Mouse (Mus musculus): ENCODE results near the gene A730009L09Rik. TPM values are rescaled to one million over a fixed set of nuclear protein-coding genes. Genes with fewer than 3 reads are reported as not detected.

A730009L09Rik gene
- polyA plus RNA-seq (2015; fragmentation: Nextera tagmentation; extraction: Ambion mirVana), result 0.17 TPM in 1 of 2 replicates, not detected in the other

DNA sequence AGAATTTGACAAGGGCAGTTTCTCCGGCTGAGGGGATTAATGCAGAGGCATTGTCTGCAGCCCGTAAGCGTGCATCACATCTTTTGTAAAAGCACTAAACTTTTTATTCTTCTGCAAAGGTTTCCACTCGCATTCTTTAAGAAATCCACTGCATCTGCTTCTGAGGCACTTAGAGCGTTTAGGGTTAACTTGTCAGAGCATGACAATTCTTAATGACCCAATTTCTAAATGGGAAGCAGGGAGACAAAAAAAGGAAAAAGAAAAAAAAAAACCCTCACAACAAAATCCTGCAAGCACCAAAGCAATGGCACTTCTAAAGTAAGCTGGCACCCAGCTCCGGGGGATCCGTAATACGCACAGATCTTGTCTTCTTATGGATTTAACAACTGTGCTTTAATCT, at the start of gene A730009L09Rik:
TSS of gene A730009L09Rik (plus strand) at position 301 of the 400 bp plus-strand sequence.
- H3K9me3 ChIP-seq, result no peaks in the 10 kb centered on the region
- no peaks in the 10 kb centered on the region for H3K27me3 ChIP-seq (replicated peaks)
- 0 out of 2 replicates have a peak within 1 kb of the TSS, but pooled peaks have one; percentile 3 for H3K4me3 ChIP-seq
- no peak within 1 kb of the TSS for H3K9ac ChIP-seq
- peaks cover 4% of the 10 kb centered on the region; the same call in 1 of the 2 replicates for H3K4me1 ChIP-seq
- H3K27ac ChIP-seq, result no peak within 1 kb of the TSS
- 15% methylated on average over 8 of the region's 8 CpGs for WGBS
- H3K4me2 ChIP-seq, result peak within 1 kb of the TSS; percentile 25
- ATAC-seq (replicated peaks), result no peak
- H3K36me3 ChIP-seq (replicated peaks), result no peaks in the 10 kb centered on the region

DNA sequence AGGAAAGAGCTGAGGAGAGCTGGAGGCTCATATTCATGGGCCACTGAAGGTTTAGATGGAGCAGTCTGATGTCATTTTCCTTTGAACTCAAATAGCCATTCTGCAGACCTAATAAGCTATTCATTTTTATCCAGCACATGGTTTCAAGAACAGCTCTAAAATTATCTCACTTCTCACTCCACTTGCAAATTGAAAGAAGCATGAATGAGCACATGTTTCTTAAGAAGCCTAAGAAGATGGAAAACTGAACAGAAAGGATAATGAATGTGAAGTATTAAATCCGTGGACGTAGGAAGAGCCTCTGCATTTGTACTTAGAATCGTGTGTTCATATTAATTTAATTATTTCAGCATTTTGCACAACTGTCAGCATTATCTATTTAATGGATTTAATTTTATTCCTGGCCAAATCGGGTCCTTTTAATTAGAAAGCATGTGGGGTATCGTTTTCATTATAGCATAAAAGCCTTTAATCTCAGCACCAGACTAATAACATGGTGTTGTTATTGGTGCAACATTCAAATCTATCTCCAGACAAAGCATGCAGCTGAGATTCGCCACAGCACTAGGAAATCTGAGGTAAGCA, 49.2 kb upstream of the A730009L09Rik start:
- no peaks in the 10 kb centered on the region for H3K36me3 ChIP-seq (replicated peaks)
- no peak overlapping the region for H3K4me2 ChIP-seq
- no peaks in the 10 kb centered on the region for H3K9me3 ChIP-seq
- no peak for ATAC-seq (replicated peaks)
- H3K4me3 ChIP-seq, result no peak overlapping the region
- no peak overlapping the region for H3K27ac ChIP-seq
- no peaks in the 10 kb centered on the region for H3K27me3 ChIP-seq (replicated peaks)
- H3K9ac ChIP-seq, result no peak overlapping the region
- no peaks in the 10 kb centered on the region for H3K4me1 ChIP-seq
- 61% methylated on average over 6 of the region's 6 CpGs for WGBS

DNA sequence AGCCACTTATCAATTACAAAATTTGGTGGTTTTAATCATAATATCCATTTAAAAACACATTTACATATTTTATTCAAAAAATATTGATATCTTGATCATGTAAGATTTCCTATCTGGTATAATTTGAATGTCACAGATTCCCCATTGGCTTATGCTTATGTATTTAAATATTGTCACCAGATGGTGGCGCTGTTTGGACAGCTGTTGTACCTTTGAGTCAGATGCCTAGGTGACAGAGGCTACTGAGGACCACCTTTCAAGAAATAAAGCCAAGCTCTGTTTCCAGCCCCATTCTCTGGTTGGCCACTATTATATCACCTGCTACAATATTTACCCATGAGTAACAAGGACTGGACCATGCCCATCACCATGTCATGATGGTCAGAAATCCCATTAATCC, 46.0 kb upstream of the A730009L09Rik start:
- H3K4me3 ChIP-seq, result no peak overlapping the region
- ATAC-seq (replicated peaks), result no peak
- H3K36me3 ChIP-seq (replicated peaks), result no peaks in the 10 kb centered on the region
- WGBS, result 13% methylated on average over 1 of the region's 1 CpGs
- no peak overlapping the region for H3K27ac ChIP-seq
- no peak overlapping the region for H3K9ac ChIP-seq
- H3K4me1 ChIP-seq, result no peaks in the 10 kb centered on the region
- no peaks in the 10 kb centered on the region for H3K9me3 ChIP-seq
- no peak overlapping the region for H3K4me2 ChIP-seq
- H3K27me3 ChIP-seq (replicated peaks), result no peaks in the 10 kb centered on the region

DNA sequence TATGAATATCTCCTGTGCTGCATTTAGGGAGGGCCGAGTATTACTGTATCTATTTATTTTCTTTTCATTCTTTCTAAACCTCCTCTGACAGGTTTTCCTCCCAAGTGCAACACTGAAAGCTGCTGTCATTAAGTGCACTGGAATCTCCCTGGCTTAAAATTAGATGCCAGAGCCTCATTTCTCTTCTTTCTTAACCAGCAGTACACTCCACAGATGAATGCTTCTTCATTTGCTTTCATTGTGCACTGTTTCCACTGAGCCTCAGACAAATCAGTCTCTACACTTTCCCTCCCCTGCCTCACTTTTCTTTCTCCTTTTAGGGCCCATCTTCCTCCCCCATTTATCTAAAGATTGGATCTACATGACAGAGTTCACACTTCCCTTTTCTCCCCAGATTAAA, 44.9 kb upstream of the A730009L09Rik start:
- 68% methylated on average over 1 of the region's 1 CpGs for WGBS
- Histone ChIP-seq H3K4me3 (no peak overlapping the region), H3K4me1 (no peaks in the 10 kb centered on the region), H3K4me2 (no peak overlapping the region), H3K9me3 (no peaks in the 10 kb centered on the region), H3K27me3 (replicated peaks) (no peaks in the 10 kb centered on the region), H3K9ac (no peak overlapping the region), H3K36me3 (replicated peaks) (no peaks in the 10 kb centered on the region), H3K27ac (no peak overlapping the region)
- ATAC-seq (replicated peaks), result no peak

DNA sequence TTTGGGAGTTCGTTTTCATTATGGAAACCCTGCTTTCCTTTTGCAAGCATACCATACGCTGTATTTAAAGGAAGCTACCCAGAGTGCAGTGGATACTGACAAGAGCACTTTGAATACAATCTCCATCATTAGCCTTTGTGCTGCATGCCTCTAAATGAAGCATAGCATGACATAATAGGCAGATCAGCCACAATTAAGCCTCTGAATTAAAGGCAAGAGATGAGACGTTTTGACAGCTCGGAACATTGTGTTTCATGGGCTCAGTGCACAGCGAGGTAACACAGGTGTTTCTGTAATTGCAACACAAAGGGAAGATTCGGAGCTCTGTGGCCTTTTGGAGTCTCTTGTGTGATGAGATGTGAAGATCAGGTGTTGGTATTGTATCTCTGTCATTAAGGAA, 41.5 kb upstream of the A730009L09Rik start:
- H3K27ac ChIP-seq, result no peak overlapping the region
- 53% methylated on average over 6 of the region's 6 CpGs for WGBS
- H3K4me2 ChIP-seq, result no peak overlapping the region
- no peaks in the 10 kb centered on the region for H3K27me3 ChIP-seq (replicated peaks)
- no peaks in the 10 kb centered on the region for H3K9me3 ChIP-seq
- no peak for ATAC-seq (replicated peaks)
- H3K36me3 ChIP-seq (replicated peaks), result no peaks in the 10 kb centered on the region
- H3K9ac ChIP-seq, result no peak overlapping the region
- no peak overlapping the region for H3K4me3 ChIP-seq
- H3K4me1 ChIP-seq, result no peaks in the 10 kb centered on the region

DNA sequence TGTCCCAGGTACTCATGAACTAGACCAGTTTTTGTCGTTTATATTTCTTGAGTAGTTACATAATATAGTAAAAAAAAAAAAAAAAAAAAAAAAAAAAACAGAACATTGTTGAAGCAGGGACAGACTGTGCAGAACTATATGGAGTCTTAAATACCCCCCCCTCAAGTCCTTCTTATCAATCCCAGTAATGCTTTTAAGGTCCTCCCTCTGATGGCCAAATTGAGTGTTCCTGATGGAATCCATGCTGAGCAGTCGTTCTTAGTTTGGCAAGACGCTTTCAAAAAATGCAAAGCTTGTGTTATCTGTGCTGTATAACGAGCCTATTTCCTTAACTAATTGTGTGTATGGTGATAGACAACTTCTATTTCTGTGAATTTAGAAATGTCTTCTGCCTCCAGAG, 40.2 kb upstream of the A730009L09Rik start:
- Histone ChIP-seq H3K27me3 (replicated peaks) (no peaks in the 10 kb centered on the region), H3K4me2 (no peak overlapping the region), H3K27ac (no peak overlapping the region), H3K4me1 (no peaks in the 10 kb centered on the region), H3K4me3 (no peak overlapping the region), H3K36me3 (replicated peaks) (no peaks in the 10 kb centered on the region), H3K9me3 (no peaks in the 10 kb centered on the region), H3K9ac (no peak overlapping the region)
- no peak for ATAC-seq (replicated peaks)
- WGBS, result 89% methylated on average over 4 of the region's 4 CpGs

DNA sequence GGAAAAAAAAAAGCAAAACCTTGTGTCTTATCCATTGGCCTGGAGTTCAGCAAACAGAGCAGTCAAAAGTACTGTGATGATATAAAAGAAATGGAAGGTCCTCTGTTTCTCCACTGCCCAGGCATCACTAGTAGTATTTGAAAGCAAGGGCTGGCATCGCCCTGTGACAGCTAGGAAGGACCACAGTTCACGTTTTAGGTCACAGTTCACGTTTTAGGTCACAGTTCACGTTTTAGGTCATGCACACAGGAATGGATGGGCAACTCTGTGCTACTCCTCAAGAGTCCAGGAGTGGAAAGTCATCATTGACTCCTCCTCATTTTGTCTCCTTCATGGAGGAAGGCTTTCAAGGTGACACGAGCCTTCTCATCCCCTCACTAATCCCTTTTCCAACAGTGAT, 38.0 kb upstream of the A730009L09Rik start:
- 84% methylated on average over 5 of the region's 5 CpGs for WGBS
- H3K27ac ChIP-seq, result no peak overlapping the region
- H3K9me3 ChIP-seq, result no peaks in the 10 kb centered on the region
- no peaks in the 10 kb centered on the region for H3K36me3 ChIP-seq (replicated peaks)
- H3K4me1 ChIP-seq, result no peaks in the 10 kb centered on the region
- no peak for ATAC-seq (replicated peaks)
- no peak overlapping the region for H3K4me2 ChIP-seq
- no peaks in the 10 kb centered on the region for H3K27me3 ChIP-seq (replicated peaks)
- H3K4me3 ChIP-seq, result no peak overlapping the region
- no peak overlapping the region for H3K9ac ChIP-seq

DNA sequence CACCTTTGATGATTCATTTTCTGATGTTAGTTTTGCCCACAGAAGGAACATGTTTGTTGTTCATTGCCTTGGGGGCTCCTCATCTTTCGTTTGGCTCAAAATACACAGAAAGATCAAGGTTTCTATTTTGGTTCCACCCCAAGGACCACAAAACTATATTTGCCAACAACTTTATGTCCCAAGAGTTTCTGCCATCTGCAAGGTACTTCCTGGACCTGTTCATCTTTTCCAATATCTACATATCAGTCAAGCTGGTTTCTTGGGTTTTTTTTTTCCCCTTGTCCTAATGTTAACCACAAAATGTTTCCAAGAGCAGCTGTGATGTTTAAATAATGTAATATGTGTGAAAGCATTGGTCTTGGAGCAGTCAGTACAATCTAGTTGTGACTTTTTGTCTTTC, 37.4 kb upstream of the A730009L09Rik start:
- no peaks in the 10 kb centered on the region for H3K4me1 ChIP-seq
- no peaks in the 10 kb centered on the region for H3K27me3 ChIP-seq (replicated peaks)
- H3K4me3 ChIP-seq, result no peak overlapping the region
- 88% methylated on average over 1 of the region's 1 CpGs for WGBS
- no peak for ATAC-seq (replicated peaks)
- no peak overlapping the region for H3K27ac ChIP-seq
- H3K4me2 ChIP-seq, result no peak overlapping the region
- no peaks in the 10 kb centered on the region for H3K9me3 ChIP-seq
- H3K36me3 ChIP-seq (replicated peaks), result no peaks in the 10 kb centered on the region
- no peak overlapping the region for H3K9ac ChIP-seq

DNA sequence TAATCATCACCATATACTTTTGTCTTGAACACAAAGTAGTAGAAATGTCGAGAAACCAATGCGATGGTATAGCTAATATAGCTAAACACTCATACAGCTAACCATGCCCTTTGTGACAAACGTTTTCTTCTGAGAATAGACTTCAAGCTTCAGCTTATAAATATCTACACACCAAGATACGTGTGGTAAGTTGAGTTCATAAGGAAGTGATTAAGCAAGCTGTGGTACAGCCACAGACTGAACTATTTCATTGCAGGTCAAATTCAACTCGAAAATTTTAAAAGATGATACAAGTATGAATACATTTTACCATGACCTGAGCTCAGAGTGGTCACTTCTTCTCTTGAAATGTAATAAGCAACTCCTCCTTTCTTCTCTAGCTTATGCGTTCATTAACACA, 37.0 kb upstream of the A730009L09Rik start:
- H3K4me1 ChIP-seq, result no peaks in the 10 kb centered on the region
- H3K9me3 ChIP-seq, result no peaks in the 10 kb centered on the region
- H3K4me3 ChIP-seq, result no peak overlapping the region
- ATAC-seq (replicated peaks), result no peak
- no peak overlapping the region for H3K4me2 ChIP-seq
- H3K27ac ChIP-seq, result no peak overlapping the region
- H3K27me3 ChIP-seq (replicated peaks), result no peaks in the 10 kb centered on the region
- 85% methylated on average over 6 of the region's 6 CpGs for WGBS
- H3K36me3 ChIP-seq (replicated peaks), result no peaks in the 10 kb centered on the region
- H3K9ac ChIP-seq, result no peak overlapping the region

DNA sequence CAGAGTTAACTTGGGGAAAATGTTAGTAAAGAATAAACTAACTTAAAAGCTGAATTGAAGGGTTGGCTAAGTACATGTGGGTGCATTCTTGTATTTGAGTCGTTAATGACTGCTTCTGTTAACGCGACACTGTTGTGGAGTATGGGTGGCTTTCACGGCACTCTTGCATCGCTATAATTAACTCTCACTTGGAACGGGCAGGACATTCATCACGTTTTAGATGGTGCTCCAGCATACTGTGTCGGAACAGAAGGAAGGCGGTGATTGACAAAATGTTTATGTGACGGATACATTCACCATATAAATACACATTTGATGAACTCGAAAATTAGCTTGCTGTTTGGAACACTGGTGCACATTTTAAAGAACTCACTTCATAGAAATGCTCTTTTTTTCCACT, 29.0 kb upstream of the A730009L09Rik start:
- Histone ChIP-seq H3K27me3 (replicated peaks) (no peaks in the 10 kb centered on the region), H3K4me1 (no peaks in the 10 kb centered on the region), H3K4me3 (no peak overlapping the region), H3K36me3 (replicated peaks) (no peaks in the 10 kb centered on the region), H3K9ac (no peak overlapping the region), H3K9me3 (no peaks in the 10 kb centered on the region), H3K4me2 (no peak overlapping the region), H3K27ac (no peak overlapping the region)
- 86% methylated on average over 11 of the region's 11 CpGs for WGBS
- no peak for ATAC-seq (replicated peaks)

DNA sequence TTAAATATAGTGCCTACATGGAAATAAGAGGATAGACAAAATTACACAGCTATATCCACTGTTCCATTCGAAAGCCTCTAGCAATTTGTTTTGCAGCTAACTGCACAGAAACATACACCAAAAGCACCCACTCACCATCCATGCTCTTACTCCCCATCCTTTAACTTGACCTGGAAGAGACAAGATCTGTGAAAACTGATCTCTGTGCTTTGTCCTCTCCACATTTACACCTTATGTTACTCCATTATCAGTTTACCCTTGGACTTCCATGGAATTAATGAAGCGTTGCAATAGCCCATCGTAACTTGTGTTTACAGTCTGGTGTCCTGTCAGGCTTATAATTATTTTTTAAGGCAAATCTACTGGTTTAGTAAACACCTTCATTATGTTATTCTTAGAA, 20.1 kb upstream of the A730009L09Rik start:
- Histone ChIP-seq H3K27ac (no peak overlapping the region), H3K9ac (no peak overlapping the region), H3K4me3 (no peak overlapping the region), H3K9me3 (no peaks in the 10 kb centered on the region), H3K4me1 (no peaks in the 10 kb centered on the region), H3K36me3 (replicated peaks) (no peaks in the 10 kb centered on the region), H3K4me2 (no peak overlapping the region), H3K27me3 (replicated peaks) (no peaks in the 10 kb centered on the region)
- ATAC-seq (replicated peaks), result no peak
- WGBS, result 78% methylated on average over 3 of the region's 3 CpGs

DNA sequence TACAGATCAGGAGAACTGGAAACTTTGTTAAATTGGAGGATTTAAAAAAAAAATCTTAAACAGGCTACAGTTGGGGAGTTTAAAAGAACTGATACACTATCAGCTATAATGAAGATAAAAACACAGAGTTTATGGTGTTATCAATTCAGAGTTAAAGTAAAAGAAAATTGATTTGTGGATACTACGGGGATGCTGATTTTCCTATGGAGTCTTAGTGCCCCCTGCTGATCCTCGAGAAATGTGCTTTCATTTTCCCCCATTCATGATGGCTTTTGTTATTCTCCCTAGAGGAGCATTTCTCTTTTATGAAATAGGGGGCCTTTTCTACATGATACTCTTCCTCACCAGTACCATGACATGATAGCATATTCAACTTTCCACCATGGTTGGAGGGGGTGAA, 19.5 kb upstream of the A730009L09Rik start:
- Histone ChIP-seq H3K4me1 (no peaks in the 10 kb centered on the region), H3K9ac (no peak overlapping the region), H3K27me3 (replicated peaks) (no peaks in the 10 kb centered on the region), H3K27ac (no peak overlapping the region), H3K4me3 (no peak overlapping the region), H3K4me2 (no peak overlapping the region), H3K9me3 (no peaks in the 10 kb centered on the region), H3K36me3 (replicated peaks) (no peaks in the 10 kb centered on the region)
- peak; percentile 60; the same call in 1 of the 2 replicates for ATAC-seq (replicated peaks)
- WGBS, result 38% methylated on average over 2 of the region's 2 CpGs

DNA sequence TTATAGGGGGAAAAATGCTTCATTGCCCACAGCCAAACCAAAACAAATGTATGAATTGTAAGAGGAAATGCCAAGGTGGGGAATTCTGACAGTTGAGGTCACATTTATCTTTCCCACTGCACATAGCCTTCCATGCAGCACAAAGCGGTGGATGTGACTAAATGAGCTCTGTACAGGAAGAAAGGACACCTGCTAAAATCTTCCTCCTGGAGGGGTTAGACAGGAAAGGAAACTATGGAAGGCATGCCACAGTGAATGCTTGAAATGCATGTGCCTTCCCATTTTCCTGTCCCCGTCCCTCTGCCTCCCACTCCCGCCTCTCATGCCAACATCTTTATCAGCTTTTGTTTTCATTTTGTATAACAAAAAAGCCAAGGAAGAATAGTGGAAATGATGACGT, 7.2 kb upstream of the A730009L09Rik start:
- Histone ChIP-seq H3K4me3 (no peak overlapping the region), H3K4me2 (no peak overlapping the region), H3K27me3 (replicated peaks) (no peaks in the 10 kb centered on the region), H3K9ac (no peak overlapping the region), H3K4me1 (no peaks in the 10 kb centered on the region), H3K27ac (no peak overlapping the region), H3K36me3 (replicated peaks) (no peaks in the 10 kb centered on the region), H3K9me3 (no peaks in the 10 kb centered on the region)
- WGBS, result 38% methylated on average over 4 of the region's 4 CpGs
- ATAC-seq (replicated peaks), result no peak
